Mouse (Mus musculus) lung, adult 2 months (tissue): ENCODE measurements at regions not wholly inside any gene's neighbourhood (a gene's known extent, or its start where the extent isn't known, plus 50 kb on each side); places are given as distances from the start of the nearest gene placed in this dataset.

ENCODE experiments used
- CTCF ChIP-seq: fragments of 200-500 bp; IDR thresholded peaks from 2 replicates; pipeline ENCODE4 v1.5.1; 2011; ENCODE audit warnings: mild to moderate bottlenecking, low read length, control low read depth; ENCODE audit not compliant: insufficient read depth
- POLR2A ChIP-seq: fragments of 200-500 bp; IDR thresholded peaks from 2 replicates; pipeline ENCODE4 v1.6.1; 2011; ENCODE audit warnings: low read depth, mild to moderate bottlenecking, control low read depth, low read length, borderline replicate concordance; ENCODE audit errors: extremely low read depth

- TF ChIP-seq CTCF (no peak), POLR2A (no peak)
Observed at GRCm38 (mm10) chr9:113199241-113199640, 508.8 kb downstream of the Pdcd6ip start.
